Mouse (Mus musculus): Measurements from ENCODE around the gene Tmem80. TPM values are rescaled to one million over a fixed set of nuclear protein-coding genes. Genes with fewer than 3 reads are reported as not detected.

The Tmem80 gene
- total RNA-seq, 2 experiments from 2014 or later: 24.6 to 34.6 TPM

- no peak for DNase-seq (ENCODE audit: low spot score in 2 of 2)
Measured at GRCm38 (mm10) chr7:141355626-141356326, 28.2 kb downstream of the Tmem80 start.

DNA sequence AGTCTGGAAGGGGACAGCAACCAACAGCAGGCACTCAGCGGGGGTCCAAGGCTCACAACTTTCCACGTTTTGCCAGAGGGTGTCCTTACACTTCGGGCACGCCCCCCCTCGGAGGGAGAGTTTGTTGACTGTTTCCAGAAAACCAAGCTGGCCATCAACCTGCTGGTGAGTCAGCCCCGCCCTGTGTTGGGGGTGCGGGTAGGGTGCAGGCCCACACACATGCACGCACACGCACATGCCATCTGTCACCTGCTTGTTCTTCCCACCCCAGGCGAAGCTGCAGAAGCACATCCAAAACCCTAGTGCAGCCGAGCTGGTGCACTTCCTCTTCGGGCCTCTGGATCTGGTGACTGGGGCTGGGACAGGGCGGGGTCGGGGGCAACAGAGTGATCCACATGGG, 29.4 kb downstream of the Tmem80 start:
- peak; percentile 46 to 47 for DNase-seq (ENCODE audit: low spot score in 2 of 2)

GRCm38 (mm10) chr7:141361510-141361909, 34.0 kb downstream of the Tmem80 start:
- DNase-seq (ENCODE audit: low spot score in 2 of 2): no peak

- peak; percentile 74 to 86 for DNase-seq (ENCODE audit: low spot score in 2 of 2)
Measured at GRCm38 (mm10) chr7:141363106-141363751, 35.7 kb downstream of the Tmem80 start.

GRCm38 (mm10) chr7:141363752-141364125, 36.2 kb downstream of the Tmem80 start:
- DNase-seq (ENCODE audit: low spot score in 2 of 2): no peak

- no peak for DNase-seq (ENCODE audit: low spot score in 2 of 2)
Measured at GRCm38 (mm10) chr7:141364349-141365048, 37.0 kb downstream of the Tmem80 start.

DNA sequence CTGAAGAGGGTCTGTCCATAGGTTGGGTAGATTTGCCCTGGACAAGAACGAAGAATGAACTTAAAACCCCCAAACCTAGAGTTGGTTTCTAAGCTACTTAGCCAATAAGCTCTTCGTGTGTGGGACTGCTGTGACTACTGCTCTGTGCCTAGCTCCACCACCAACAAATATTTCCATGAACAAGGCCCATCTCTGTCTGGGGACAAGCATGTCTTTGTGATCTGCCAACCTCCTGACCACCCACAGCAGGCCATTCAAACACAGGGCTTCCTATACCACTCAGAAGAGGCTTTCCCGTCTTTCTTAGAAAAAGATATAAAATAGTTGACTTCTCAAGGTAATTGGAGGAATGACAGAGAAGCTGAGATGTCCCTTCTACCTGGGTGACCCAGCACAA, 37.5 kb downstream of the Tmem80 start:
- DNase-seq (ENCODE audit: low spot score in 2 of 2): no peak

GRCm38 (mm10) chr7:141367358-141367757, 39.8 kb downstream of the Tmem80 start:
- DNase-seq (ENCODE audit: low spot score in 2 of 2): no peak

GRCm38 (mm10) chr7:141369918-141370317, 42.4 kb downstream of the Tmem80 start:
- DNase-seq (ENCODE audit: low spot score in 2 of 2): no peak

DNA sequence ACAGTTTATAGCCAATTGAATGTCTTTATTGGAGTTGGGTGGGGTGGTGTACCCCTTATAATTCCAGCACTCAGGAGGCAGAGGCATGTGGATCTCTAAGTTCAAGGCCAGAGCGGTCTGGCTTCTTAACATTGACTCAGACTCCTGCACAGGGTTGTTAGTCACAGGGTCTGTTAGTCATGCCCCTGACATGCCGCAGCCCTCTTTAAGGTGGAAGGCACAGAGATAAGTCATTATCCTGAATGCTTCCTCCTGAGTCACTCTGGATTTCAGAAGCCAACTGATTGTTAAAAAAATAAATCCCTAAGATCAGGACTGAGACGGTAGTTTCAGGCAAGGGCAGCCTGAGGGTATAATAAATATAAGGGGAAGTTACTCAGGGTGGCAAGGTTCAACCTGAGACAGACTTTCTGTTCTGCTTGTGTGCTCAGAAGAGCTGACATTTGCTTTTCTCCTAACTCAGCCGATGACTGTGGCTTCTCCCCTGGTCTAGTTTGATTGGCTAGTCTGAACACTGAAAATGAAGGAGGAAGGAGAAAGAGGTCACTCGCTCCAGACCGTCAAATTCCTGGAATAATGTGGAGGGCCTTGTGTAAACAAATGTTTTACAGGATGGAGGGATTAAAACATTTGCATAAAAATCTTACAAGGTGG, 44.5 kb downstream of the Tmem80 start:
- DNase-seq (ENCODE audit: low spot score in 2 of 2): no peak

GRCm38 (mm10) chr7:141373611-141374010, 46.1 kb downstream of the Tmem80 start:
- no peak for DNase-seq (ENCODE audit: low spot score in 2 of 2)

DNA sequence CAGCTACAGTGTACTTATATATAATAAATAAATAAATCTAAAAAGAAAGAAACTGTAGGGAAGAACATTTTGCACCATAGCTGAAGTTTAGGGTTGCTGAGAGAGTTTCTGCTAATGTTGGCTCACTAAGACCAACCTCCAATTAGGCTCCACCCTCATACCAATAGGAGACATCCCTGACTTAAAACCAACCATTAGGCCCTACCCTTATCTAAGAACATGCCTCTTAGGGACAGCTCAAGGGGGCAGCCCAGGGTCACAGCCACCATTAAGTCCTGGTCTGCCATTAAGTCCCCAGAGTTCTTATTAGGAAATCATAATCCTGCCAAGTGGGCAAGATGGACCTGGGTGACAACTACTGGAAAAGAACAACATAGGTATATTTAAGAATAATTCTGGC, 46.9 kb downstream of the Tmem80 start:
- DNase-seq (ENCODE audit: low spot score in 2 of 2): no peak

DNA sequence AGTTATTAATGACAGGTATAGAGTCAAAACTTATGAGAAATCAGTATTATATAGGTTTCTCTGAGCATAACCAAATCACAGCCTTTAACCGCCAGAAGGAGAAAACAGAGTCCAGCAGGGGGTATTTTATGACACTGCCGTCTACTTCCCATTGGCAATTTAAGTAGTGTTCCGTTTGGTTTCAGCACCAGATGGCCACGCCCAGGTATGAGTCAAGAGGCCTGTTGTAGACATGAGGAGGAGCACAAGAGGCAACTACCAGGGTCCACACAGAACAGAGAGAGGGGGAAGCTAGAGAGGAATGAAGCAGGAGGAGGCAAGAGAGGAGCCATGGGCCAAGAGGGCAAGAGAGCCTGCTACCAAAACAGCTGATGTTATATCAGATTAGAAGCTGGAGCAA, 52.0 kb downstream of the Tmem80 start:
- no peak for DNase-seq (ENCODE audit: low spot score in 2 of 2)

- no peak for DNase-seq (ENCODE audit: low spot score in 2 of 2)
Measured at GRCm38 (mm10) chr7:141381068-141381835, 53.7 kb downstream of the Tmem80 start.

Other genes starting within 250 kb of the Tmem80 start
- gene Pkp3, start 249.5 kb upstream of the Tmem80 start, total RNA-seq (2021): under 1 TPM; 0.26 to 0.33 TPM
- gene Sigirr, start 227.2 kb upstream of the Tmem80 start, total RNA-seq (2021): 1 to 10 TPM; 2.1 to 2.3 TPM
- not detected for gene Ano9, start 209.9 kb upstream of the Tmem80 start, total RNA-seq (2021)
- 10 to 100 TPM; 43.9 to 51.1 TPM for gene Ptdss2, start 205.4 kb upstream of the Tmem80 start, total RNA-seq (2021)
- gene Rnh1, start 154.9 kb upstream of the Tmem80 start, total RNA-seq (2021): 10 to 100 TPM; 39.0 to 43.2 TPM
- gene Hras, start 133.7 kb upstream of the Tmem80 start, total RNA-seq (2021): 100 to 1,000 TPM; 223 to 237 TPM
- gene Lrrc56, start 133.6 kb upstream of the Tmem80 start, total RNA-seq (2021): 1 to 10 TPM; 2.7 to 4.4 TPM
- gene Lmntd2, start 113.7 kb upstream of the Tmem80 start, total RNA-seq (2021): not detected
- 1 to 10 TPM; 1.4 to 2.5 TPM for gene Rassf7, start 111.9 kb upstream of the Tmem80 start, total RNA-seq (2021)
- gene Phrf1, start 99.0 kb upstream of the Tmem80 start, total RNA-seq (2021): 10 to 100 TPM; 73.6 to 75.1 TPM
- gene Irf7, start 61.3 kb upstream of the Tmem80 start, total RNA-seq (2021): 1 to 10 TPM in 1 of 2 experiments, under 1 TPM in 1; 1.00 to 2.0 TPM
- gene Cdhr5, start 51.0 kb upstream of the Tmem80 start, total RNA-seq (2021): not detected
- not detected for gene Sct, start 48.6 kb upstream of the Tmem80 start, total RNA-seq (2021)
- gene Drd4, start 35.7 kb upstream of the Tmem80 start, total RNA-seq (2021): under 1 TPM; 0.33 to 0.66 TPM
- gene Deaf1, start within 50 bp of the Tmem80 start, total RNA-seq (2021): 10 to 100 TPM; 62.8 to 70.5 TPM
- 1 to 10 TPM; 3.5 to 6.3 TPM for gene Eps8l2, start 11.1 kb downstream of the Tmem80 start, total RNA-seq (2021)
- 100 to 1,000 TPM in 1 of 2 experiments, 10 to 100 TPM in 1; 96.6 to 104 TPM for gene Taldo1, start 64.5 kb downstream of the Tmem80 start, total RNA-seq (2021)
- gene Gatd1, start 86.4 kb downstream of the Tmem80 start, total RNA-seq (2021): 10 to 100 TPM; 40.4 to 45.1 TPM
- gene Cend1, start 101.8 kb downstream of the Tmem80 start, total RNA-seq (2021): 100 to 1,000 TPM; 274 to 309 TPM
- 100 to 1,000 TPM; 251 to 254 TPM for gene Slc25a22, start 110.2 kb downstream of the Tmem80 start, total RNA-seq (2021)
- gene Pidd1, start 116.3 kb downstream of the Tmem80 start, total RNA-seq (2021): 1 to 10 TPM; 1.1 to 1.4 TPM
- gene Rplp2, start 119.6 kb downstream of the Tmem80 start, total RNA-seq (2021): 100 to 1,000 TPM; 555 to 600 TPM
- gene Pnpla2, start 127.5 kb downstream of the Tmem80 start, total RNA-seq (2021): 10 to 100 TPM; 23.6 to 24.8 TPM
- gene Cracr2b, start 133.4 kb downstream of the Tmem80 start, total RNA-seq (2021): 1 to 10 TPM; 3.7 to 4.5 TPM
- 10 to 100 TPM; 28.9 to 29.1 TPM for gene Cd151, start 139.7 kb downstream of the Tmem80 start, total RNA-seq (2021)
- 10 to 100 TPM; 36.6 to 41.6 TPM for gene Polr2l, start 147.4 kb downstream of the Tmem80 start, total RNA-seq (2021)
- 10 to 100 TPM; 10.3 to 11.6 TPM for gene Tspan4, start 147.5 kb downstream of the Tmem80 start, total RNA-seq (2021)
- gene Chid1, start 212.1 kb downstream of the Tmem80 start, total RNA-seq (2021): 10 to 100 TPM; 60.4 to 72.2 TPM
- gene Ap2a2, start 234.4 kb downstream of the Tmem80 start, total RNA-seq (2021): 100 to 1,000 TPM; 198 to 218 TPM